Mouse (Mus musculus) hindbrain, embryonic 12.5 days (tissue): ENCODE results near the gene Ube2f. TPM values are rescaled to one million over a fixed set of nuclear protein-coding genes. Genes with fewer than 3 reads are reported as not detected.

Experiments used
- ATAC-seq: fragments of 200-750 bp; cut with Nextera tagmentation; 2 replicates; pipeline ENCODE4 v1.8.0; 2017; ENCODE audit warnings: moderate TSS enrichment; ENCODE audit not compliant: low FRiP score
- H3K27ac ChIP-seq: fragments of 300-500 bp; sonication (generic); 2 replicates; pipeline ENCODE4 v1.5.1; 2016; ENCODE audit warnings: mild to moderate bottlenecking
- H3K27me3 ChIP-seq: fragments of 300-500 bp; sonication (generic); 2 replicates; pipeline ENCODE4 v1.6.1; 2016; ENCODE audit warnings: mild to moderate bottlenecking
- H3K36me3 ChIP-seq: fragments of 300-500 bp; sonication (generic); 2 replicates; pipeline ENCODE4 v1.6.1; 2016; ENCODE audit warnings: mild to moderate bottlenecking
- H3K4me1 ChIP-seq: fragments of 300-500 bp; sonication (generic); 2 replicates; pipeline ENCODE4 v1.6.1; 2016
- H3K4me2 ChIP-seq: fragments of 300-500 bp; sonication (generic); replicated peaks from 2 replicates; pipeline ENCODE4 v1.6.1; 2016; ENCODE audit warnings: mild to moderate bottlenecking
- H3K4me3 ChIP-seq: fragments of 300-500 bp; sonication (generic); 2 replicates; pipeline ENCODE4 v1.5.1; 2016; ENCODE audit warnings: mild to moderate bottlenecking
- H3K9ac ChIP-seq: fragments of 300-500 bp; sonication (generic); 2 replicates; pipeline ENCODE4 v1.6.1; 2016; ENCODE audit warnings: mild to moderate bottlenecking, moderate library complexity
- H3K9me3 ChIP-seq: fragments of 300-500 bp; sonication (generic); replicated peaks from 2 replicates; pipeline ENCODE4 v1.6.1; 2016; ENCODE audit warnings: mild to moderate bottlenecking
- WGBS: fragments of 180-500 bp; shearing (Covaris S2); methylation state at CpG from one replicate; pipeline ENCODE4 v1.1.7; 2016; 5-methylcytosine and 5-hydroxymethylcytosine counted together
- polyA plus RNA-seq: library from polyadenylated mRNA; unstranded; fragments of >200 nt; fragmentation: Nextera tagmentation; extraction: Ambion mirVana; gene quantifications from 2 replicates; pipeline ENCODE4 v1.2.1, GENCODE M21; 2016

Ube2f gene
- polyA plus RNA-seq, 1 experiment from 2014 or later, result 71.8 TPM

- ATAC-seq, result no peak
- peaks cover 54% of the 10 kb centered on the region for H3K36me3 ChIP-seq
- 97% methylated on average over 3 of the region's 3 CpGs for WGBS
- no peak overlapping the region for H3K9ac ChIP-seq
- H3K4me1 ChIP-seq, result no peaks in the 10 kb centered on the region
- no peaks in the 10 kb centered on the region for H3K9me3 ChIP-seq
- H3K27me3 ChIP-seq, result no peaks in the 10 kb centered on the region
- no peak overlapping the region for H3K27ac ChIP-seq
- H3K4me2 ChIP-seq, result no peak overlapping the region
- no peak overlapping the region for H3K4me3 ChIP-seq
Observed at GRCm38 (mm10) chr1:91278410-91279119, 28.5 kb downstream of the Ube2f start.

- no peaks in the 10 kb centered on the region for H3K9me3 ChIP-seq
- 85% methylated on average over 1 of the region's 1 CpGs for WGBS
Observed at GRCm38 (mm10) chr1:91279126-91279525, 29.0 kb downstream of the Ube2f start.

GRCm38 (mm10) chr1:91282582-91282981, 32.5 kb downstream of the Ube2f start:
- Histone ChIP-seq H3K9me3 (no peaks in the 10 kb centered on the region), H3K9ac (no peak overlapping the region), H3K4me2 (no peak overlapping the region), H3K27ac (no peak overlapping the region), H3K4me3 (no peak overlapping the region), H3K4me1 (no peaks in the 10 kb centered on the region), H3K36me3 (peaks cover 63% of the 10 kb centered on the region), H3K27me3 (no peaks in the 10 kb centered on the region)
- ATAC-seq, result no peak
- 100% methylated on average over 1 of the region's 1 CpGs for WGBS

More at GRCm38 (mm10) chr1:91279126-91279525, 29.0 kb downstream of the Ube2f start:
- no peak for ATAC-seq
- no peaks in the 10 kb centered on the region for H3K27me3 ChIP-seq
- H3K4me1 ChIP-seq, result no peaks in the 10 kb centered on the region
- peaks cover 53% of the 10 kb centered on the region for H3K36me3 ChIP-seq
- H3K4me2 ChIP-seq, result no peak overlapping the region
- H3K4me3 ChIP-seq, result no peak overlapping the region
- no peak overlapping the region for H3K9ac ChIP-seq
- H3K27ac ChIP-seq, result no peak overlapping the region

- H3K4me1 ChIP-seq, result no peaks in the 10 kb centered on the region
- peaks cover 39% of the 10 kb centered on the region for H3K36me3 ChIP-seq
- H3K27me3 ChIP-seq, result no peaks in the 10 kb centered on the region
- H3K27ac ChIP-seq, result no peak overlapping the region
- H3K4me2 ChIP-seq, result no peak overlapping the region
- WGBS, result 100% methylated on average over 1 of the region's 1 CpGs
- H3K9me3 ChIP-seq, result no peaks in the 10 kb centered on the region
- H3K9ac ChIP-seq, result no peak overlapping the region
- H3K4me3 ChIP-seq, result no peak overlapping the region
- ATAC-seq, result no peak
Observed at GRCm38 (mm10) chr1:91289375-91289774, 39.3 kb downstream of the Ube2f start.

- Histone ChIP-seq H3K27me3 (no peaks in the 10 kb centered on the region), H3K9me3 (no peaks in the 10 kb centered on the region), H3K27ac (no peak overlapping the region), H3K4me1 (no peaks in the 10 kb centered on the region), H3K4me3 (no peak overlapping the region), H3K9ac (no peak overlapping the region), H3K36me3 (peaks cover 16% of the 10 kb centered on the region), H3K4me2 (no peak overlapping the region)
- ATAC-seq, result no peak
- 95% methylated on average over 11 of the region's 11 CpGs for WGBS
Observed at GRCm38 (mm10) chr1:91292101-91292825, 42.2 kb downstream of the Ube2f start.

DNA sequence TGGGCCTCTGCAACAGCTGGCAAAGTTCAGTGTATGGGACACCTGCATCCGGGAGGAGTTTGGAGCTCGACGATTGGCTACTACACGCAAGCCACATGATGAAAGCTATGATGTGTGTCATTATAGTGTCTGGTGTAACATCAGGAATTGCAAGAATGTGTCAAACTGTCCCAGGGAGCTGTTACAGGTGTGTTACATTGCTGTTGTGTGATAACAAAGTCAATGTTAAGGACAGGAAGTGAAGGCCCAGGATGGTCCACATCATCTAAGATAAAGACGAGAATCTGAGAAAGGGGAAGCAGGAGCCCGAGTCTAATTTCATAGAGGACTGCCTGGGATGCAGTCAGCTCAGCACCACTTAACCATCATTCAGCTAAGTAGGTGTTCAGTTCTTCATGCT, 45.4 kb downstream of the Ube2f start:
- WGBS, result 94% methylated on average over 6 of the region's 6 CpGs

GRCm38 (mm10) chr1:91297799-91298744, 48.0 kb downstream of the Ube2f start, which contains the start of gene Scly:
Gene Scly (plus strand): TSS chr1:91298338.
- peak; percentile 99 for ATAC-seq
- H3K27me3 ChIP-seq, result no peaks in the 10 kb centered on the region

More for the DNA sequence above, 45.4 kb downstream of the Ube2f start:
- Histone ChIP-seq H3K4me2 (no peak overlapping the region), H3K27me3 (no peaks in the 10 kb centered on the region), H3K4me1 (peaks cover 16% of the 10 kb centered on the region), H3K4me3 (no peak overlapping the region), H3K27ac (no peak overlapping the region), H3K36me3 (peaks cover 7% of the 10 kb centered on the region), H3K9me3 (no peaks in the 10 kb centered on the region), H3K9ac (no peak overlapping the region)
- no peak for ATAC-seq

DNA sequence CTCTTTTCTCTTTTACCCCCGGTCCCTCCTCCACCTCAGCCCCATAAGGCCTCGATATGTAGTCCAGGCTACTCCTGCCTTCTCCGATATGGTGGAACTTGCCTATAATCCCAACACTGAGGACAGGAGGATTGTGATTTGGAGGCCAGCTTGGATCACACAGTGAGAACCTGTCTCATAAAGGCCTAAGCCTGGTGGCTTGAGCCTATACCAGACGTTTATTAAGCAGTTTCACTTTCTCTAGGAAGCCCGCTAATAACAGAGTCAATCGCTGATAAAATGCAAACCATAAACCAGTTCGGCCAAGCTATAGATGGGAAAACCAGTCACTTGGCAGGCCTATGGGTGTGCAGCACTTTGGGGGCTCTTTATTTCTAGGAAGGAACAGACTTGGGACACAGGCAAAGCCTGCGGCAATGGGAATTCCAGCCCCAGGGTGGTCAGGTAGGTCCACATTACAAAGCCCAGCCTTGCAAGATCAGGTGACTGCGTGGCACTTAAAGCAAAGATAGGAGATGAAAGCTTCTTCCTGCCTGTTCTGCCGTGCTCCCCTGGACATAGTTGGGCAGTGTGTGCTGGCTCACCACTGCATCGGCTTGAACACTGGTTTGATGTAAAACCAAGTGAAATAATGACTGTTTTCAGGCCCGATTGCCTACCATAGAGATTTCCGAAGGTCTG, 49.1 kb downstream of the Ube2f start:
- peaks cover 4% of the 10 kb centered on the region; the same call in 1 of the 2 replicates for H3K36me3 ChIP-seq
- 85% methylated on average over 13 of the region's 13 CpGs for WGBS
- no peaks in the 10 kb centered on the region for H3K9me3 ChIP-seq
- no peak for ATAC-seq
- peaks cover 16% of the 10 kb centered on the region for H3K4me1 ChIP-seq
- H3K9ac ChIP-seq, result peak overlapping the region; percentile 83
- no peaks in the 10 kb centered on the region for H3K27me3 ChIP-seq
- H3K27ac ChIP-seq, result no peak overlapping the region
- peak overlapping the region; percentile 78 for H3K4me2 ChIP-seq
- H3K4me3 ChIP-seq, result peak overlapping the region; percentile 82

More at GRCm38 (mm10) chr1:91297799-91298744, 48.0 kb downstream of the Ube2f start, which contains the start of gene Scly:
- no peaks in the 10 kb centered on the region; the same call in 1 of the 2 replicates for H3K36me3 ChIP-seq
- H3K9me3 ChIP-seq, result no peaks in the 10 kb centered on the region
- H3K4me2 ChIP-seq, result peak within 1 kb of the TSS; percentile 78
- peak within 1 kb of the TSS; percentile 18; the same call in 1 of the 2 replicates for H3K27ac ChIP-seq
- H3K4me1 ChIP-seq, result peaks cover 16% of the 10 kb centered on the region
- 1% methylated on average over 59 of the region's 65 CpGs for WGBS
- peak within 1 kb of the TSS; percentile 82 for H3K4me3 ChIP-seq
- peak within 1 kb of the TSS; percentile 83 for H3K9ac ChIP-seq

GRCm38 (mm10) chr1:91299707-91300426, 49.8 kb downstream of the Ube2f start:
- no peaks in the 10 kb centered on the region for H3K27me3 ChIP-seq
- H3K9ac ChIP-seq, result no peak overlapping the region; the same call in 1 of the 2 replicates
- ATAC-seq, result no peak
- H3K4me1 ChIP-seq, result peaks cover 16% of the 10 kb centered on the region
- no peak overlapping the region for H3K27ac ChIP-seq
- H3K4me3 ChIP-seq, result no peak overlapping the region
- peaks cover 4% of the 10 kb centered on the region; the same call in 1 of the 2 replicates for H3K36me3 ChIP-seq
- H3K4me2 ChIP-seq, result no peak overlapping the region
- H3K9me3 ChIP-seq, result no peaks in the 10 kb centered on the region
- 75% methylated on average over 5 of the region's 5 CpGs for WGBS

DNA sequence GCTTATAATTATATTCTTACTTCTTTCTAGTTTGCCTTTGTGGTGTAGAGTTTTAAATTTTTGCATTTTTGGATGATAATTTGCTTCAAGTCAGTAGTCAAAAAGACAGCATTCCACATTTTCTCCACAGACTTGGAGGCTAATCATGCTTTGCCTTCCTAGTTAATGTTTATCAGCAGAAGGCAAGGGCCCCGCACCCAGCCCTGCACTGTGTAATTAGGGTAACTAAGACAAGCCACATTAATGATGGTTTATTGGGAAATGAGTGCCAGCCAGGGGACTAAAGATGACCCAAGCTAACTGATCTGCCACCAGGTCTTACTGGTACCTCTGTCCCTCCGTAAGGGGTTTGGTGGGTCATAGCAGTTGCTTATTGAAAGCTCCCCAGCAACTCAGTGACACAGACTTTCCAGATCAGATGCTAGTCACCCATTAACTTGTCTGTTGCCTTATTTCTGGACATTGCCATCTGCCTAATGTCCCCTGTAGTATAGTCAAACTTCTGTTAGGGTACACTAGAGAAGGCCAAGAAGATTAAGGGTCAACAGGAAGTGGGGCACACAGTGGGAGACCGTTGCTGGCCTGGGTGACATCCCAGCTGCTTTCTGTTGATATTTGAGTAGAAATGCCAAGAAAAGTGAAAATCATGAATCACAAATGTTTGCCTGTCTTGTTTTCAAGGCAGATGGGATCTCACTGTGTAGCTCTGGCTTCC, 51.3 kb downstream of the Ube2f start:
- ATAC-seq, result no peak
- no peaks in the 10 kb centered on the region for H3K27me3 ChIP-seq
- no peak overlapping the region for H3K4me3 ChIP-seq

More for the DNA sequence above, 51.3 kb downstream of the Ube2f start:
- H3K9ac ChIP-seq, result no peak overlapping the region
- no peaks in the 10 kb centered on the region for H3K9me3 ChIP-seq
- peaks cover 19% of the 10 kb centered on the region for H3K36me3 ChIP-seq
- H3K4me2 ChIP-seq, result no peak overlapping the region
- H3K4me1 ChIP-seq, result peaks cover 16% of the 10 kb centered on the region
- H3K27ac ChIP-seq, result no peak overlapping the region
- 86% methylated on average over 3 of the region's 3 CpGs for WGBS
